Mouse (Mus musculus): ENCODE results near the gene E2f6.

GRCm38 (mm10) chr12:16882442-16882841, 71.7 kb downstream of the E2f6 start:
- no peak for TF ChIP-seq TAL1 (conservative IDR thresholded peaks at IDR 0.05; ENCODE audit: low read depth, low read length)
- no peak for TF ChIP-seq CTCF (IDR thresholded peaks at IDR 0.05; ENCODE audit: low read depth, low read length)
- no peak for TF ChIP-seq GATA1 (IDR thresholded peaks at IDR 0.05; ENCODE audit: borderline replicate concordance, low read length)
- TF ChIP-seq POLR2AphosphoS5 (IDR thresholded peaks at IDR 0.05; ENCODE audit: insufficient replicate concordance, low read depth, low read length): no peak

Measured in G1E (cell line).